Mouse (Mus musculus) gastrocnemius, adult 18-20 months (tissue): Measurements from ENCODE around the gene Kif2a. TPM values are rescaled to one million over a fixed set of nuclear protein-coding genes. Genes with fewer than 3 reads are reported as not detected.
A peak's percentile ranks its signal among the peaks of the same experiment; 100 is the strongest.

Experiments
- DNase-seq: peaks from one replicate; pipeline ENCODE4 v3.0.0; 2021; ENCODE audit warnings: low spot score
- long read RNA-seq, 2 experiments: library from polyadenylated mRNA; stranded (forward); transcript quantifications; one replicate each; pipeline ENCODE4 v2.0.0; 2021
- total RNA-seq, 2 experiments: library from RNA; stranded (reverse); gene quantifications; 2 replicates each; pipeline ENCODE4 v1.2.3; 2021

Gene Kif2a
- 10 to 100 TPM; 29.2 to 33.3 TPM for total RNA-seq
- long read RNA-seq, experiment 1, full-length matches to known transcripts: 3 of 6 reads
- long read RNA-seq, experiment 1, partial matches to known transcripts: 2 of 6 reads
- long read RNA-seq, experiment 1, other reads (novel, unspliced or antisense): 1 of 6 reads
- long read RNA-seq, experiment 2, partial matches to known transcripts: 3 of 4 reads
- long read RNA-seq, experiment 2, other reads (novel, unspliced or antisense): 0 of 4 reads

DNA sequence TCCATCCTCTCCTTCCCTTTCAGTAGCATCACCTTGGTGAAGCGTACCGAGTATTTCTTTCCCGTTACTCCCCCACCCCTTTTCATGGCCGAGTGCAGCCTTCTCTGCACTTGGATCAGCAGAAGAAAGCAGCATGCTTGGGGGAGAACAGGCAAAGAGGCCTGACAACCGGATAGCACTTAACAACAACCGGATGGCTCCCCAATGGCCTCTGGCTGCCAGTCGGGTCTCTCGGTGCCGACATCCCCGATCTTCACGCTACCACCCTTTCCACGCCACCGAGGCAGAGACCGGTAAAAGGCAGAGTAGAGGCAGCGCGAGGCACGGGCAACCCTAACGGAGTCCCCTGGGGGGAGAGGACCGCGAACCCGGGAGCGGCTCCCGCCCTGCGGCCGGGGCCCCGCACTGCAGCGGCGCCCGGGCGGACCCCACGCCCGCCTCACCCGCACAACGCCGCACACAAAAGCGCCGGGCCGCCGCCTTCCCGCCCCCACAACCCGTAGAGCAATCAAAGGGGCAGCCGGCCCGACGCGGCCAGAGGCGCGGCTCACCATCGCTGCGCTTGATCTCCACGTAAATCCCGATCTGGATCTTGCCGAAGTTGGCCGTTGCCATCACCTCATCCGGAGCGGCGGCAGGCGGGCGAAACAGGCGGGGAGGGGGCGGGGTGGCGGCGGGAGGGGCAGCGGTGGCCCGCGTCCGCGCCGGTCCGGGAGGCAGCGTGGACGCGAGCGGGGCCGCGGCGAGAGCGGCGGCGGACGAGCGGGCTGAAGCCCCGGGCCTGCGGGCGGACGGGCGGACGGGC is at the start of gene Kif2a:
TSS of gene Kif2a (minus strand) at position 666 of the 805 bp plus-strand sequence.
- DNase-seq: peak; percentile 34

DNA sequence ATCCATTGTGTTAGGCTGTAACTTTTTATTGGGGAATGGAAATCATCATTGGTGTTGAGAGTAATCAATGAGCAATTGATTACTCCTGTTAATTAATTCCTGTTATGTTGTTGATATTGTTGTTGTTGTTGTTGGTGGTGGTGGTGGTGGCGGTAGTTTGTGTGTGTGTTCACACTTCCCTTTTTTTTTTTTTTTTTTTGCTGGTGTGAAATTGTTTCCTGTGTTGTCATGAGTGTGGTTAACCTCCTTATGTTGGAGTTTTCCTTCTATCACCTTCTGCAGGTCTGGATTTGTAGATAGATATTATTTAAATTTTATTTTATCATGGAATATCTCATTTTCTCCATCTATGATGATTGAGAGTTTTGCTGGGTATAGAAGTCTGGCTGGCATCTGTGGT is 47.1 kb upstream of the Kif2a start:
- DNase-seq: no peak

DNA sequence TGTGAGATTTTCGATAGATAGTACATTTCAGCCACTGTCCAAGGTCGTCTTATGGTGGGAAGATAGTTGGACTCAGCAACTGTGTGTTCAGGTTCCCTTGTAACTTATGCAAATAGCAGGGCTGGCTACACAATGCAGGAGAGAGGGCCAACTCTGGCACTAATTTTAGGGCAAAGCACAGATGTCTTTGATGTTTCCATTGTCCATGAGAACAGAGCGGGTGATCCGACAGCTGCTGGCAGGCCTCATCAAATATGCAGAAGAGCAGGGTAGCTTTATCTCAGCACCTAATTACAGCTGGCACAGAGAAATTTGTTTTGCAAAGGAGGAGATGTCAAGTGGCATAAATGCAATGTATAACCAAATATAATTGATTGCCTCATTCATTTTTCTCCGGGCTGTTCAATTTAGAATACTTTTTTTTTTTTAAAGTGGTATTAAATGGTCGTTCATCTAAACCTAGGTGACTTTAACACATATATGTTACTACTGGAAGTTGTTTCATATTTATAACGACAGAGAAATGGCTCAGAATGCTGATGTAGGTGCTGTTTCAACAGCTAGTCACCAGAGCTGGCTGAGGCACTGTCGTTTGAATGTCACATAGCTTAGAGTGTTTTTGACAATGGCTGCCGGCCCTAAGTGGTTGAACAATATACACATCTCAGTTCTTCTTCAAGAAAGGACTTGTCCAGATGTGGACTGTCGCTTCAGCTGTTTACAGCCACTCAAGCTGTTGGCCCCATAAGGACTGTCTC is 43.4 kb upstream of the Kif2a start:
- DNase-seq: no peak

DNA sequence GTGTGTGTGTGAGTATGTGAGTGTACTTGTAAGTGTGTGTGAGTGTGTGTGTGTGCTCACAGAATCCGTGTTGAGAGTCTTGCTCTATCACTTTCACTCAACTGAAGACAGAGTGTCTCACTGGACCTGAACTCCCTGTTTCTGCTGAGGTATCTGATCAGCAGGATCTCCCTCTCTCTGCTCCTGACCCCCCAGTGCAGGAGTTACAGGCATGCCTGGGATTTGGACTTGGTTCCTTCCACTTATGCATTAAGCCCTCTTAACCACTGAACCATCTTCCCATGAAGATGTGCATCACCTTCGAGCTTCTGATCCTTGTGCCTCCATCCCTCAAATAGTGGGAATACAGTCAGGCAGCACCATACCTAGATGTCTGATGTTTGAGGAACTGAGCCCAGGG is 42.3 kb upstream of the Kif2a start:
- DNase-seq: no peak

DNA sequence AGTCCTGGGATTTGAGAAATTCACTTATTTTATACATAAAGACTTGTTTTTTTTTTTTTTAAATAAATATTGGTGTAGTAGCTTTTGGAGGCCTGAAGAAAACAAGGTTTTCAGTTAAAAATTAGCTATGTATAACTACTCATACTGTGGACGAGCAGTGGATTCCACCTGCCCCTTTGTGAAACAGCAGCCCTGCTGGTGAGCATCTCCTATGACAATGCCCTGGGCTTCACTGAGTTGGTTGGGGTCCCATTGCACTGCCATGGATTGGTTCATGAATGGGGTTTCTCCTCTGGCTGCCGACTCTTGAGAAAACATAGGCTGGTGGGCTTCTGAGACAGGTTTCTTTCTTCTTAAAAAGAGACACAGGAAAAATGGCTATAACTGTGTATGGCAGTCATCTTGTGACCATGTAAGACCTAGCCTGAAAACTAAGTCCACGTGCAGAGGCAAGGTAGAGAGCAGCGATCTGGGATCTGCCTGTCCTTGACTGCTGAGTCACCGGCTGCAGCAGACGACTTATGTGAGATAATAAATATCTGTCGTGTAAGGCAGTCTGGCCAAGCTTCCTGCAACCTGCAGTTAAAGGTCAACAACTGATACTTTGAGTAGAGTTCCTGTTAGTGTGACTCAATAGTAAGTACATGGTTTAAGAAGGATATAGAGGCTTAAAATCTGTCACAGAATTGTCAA is 41.3 kb upstream of the Kif2a start:
- no peak for DNase-seq

DNA sequence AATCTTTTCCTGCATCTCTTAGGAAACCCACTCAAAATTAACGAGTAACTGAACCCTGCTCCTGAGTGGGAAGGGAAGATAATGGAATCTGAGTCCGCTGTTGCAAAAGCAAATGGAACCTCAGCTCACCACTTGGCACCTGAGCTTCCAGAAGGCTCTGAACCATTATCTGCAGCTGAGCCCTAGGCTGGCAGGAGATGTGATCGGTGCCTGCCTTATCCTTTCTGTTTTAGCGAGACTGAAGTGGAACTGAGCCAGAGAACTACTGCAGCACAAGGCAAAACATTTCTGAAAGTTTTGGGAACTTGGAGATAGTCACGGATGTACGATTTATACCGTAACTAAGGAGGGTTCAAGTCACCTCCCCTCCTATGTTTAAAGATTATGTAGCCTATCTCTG is 38.2 kb upstream of the Kif2a start:
- no peak for DNase-seq

DNA sequence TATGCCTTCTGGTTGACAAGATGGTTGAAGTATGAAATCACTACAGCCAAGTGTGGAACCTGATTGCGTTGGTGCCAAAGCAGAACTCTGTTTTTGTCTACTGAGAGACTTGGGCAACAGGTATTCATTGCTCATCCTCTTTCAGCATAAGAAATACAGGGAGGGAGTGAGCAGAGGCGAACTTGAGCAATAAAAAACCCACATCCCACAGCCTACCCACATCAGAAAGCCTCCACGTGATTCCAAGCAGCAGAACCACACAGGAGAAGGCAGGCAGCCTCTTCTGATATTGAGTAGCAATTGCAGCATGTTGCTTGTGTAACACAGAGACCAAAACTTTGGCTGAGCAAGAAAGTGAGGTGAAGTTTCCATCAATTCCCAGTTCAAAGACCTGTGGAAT is 37.5 kb upstream of the Kif2a start:
- no peak for DNase-seq

DNA sequence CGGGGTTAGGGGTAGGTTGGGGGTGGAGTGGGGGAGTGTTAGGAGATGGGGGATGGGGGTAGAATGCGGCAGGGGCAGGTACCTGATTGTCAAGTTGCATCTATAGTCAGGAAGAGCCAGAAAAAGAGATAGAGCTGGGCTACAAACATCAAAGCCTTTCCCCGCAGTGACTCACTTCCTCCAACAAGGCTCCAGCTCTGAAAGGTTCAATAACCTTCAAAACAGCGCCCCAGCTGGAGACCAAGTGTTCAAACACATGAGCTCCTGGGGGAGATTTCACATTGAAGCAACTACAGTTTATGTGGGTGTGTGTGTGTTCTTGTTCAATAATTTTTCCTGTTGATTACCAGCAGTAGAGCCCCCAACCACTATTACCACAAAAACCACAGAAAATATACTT is 34.4 kb upstream of the Kif2a start:
- no peak for DNase-seq

DNA sequence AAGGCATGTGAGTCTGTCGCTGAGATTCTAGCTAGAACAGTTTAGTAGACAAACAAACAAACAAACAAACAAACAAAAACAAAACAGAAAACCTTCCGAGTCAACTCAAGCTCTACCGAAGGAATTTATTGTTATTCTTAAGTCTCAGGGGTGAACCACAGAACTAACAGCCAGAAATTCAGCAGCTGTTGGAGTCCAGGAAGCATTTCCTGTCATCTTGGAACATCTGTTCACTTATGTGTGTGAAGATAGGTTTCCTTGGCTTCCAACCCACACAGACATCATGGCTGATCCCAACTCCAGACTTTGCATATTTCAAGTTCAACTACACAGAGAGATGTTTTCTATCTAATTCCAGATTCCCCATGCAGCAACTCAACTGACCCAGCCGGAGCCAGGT is 32.6 kb upstream of the Kif2a start:
- no peak for DNase-seq

DNA sequence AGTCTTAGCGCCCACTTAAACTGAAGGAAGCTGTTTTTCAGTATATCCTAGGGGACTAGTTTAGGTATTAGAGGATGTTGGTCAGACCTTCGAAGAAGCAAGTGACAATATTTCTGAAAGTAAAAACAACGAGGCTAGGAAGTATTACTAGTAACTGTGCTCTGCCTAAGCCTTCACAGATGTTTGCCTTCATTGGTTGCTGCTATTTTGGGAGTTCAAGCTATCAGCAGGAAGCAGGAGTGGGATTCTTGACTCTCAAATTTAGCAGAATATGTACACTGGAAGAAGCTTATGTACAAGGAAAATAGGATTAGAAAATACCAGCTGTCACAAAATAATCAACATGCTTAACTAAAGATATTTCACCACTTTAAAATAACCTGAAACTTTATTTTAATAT is 29.4 kb upstream of the Kif2a start:
- no peak for DNase-seq

DNA sequence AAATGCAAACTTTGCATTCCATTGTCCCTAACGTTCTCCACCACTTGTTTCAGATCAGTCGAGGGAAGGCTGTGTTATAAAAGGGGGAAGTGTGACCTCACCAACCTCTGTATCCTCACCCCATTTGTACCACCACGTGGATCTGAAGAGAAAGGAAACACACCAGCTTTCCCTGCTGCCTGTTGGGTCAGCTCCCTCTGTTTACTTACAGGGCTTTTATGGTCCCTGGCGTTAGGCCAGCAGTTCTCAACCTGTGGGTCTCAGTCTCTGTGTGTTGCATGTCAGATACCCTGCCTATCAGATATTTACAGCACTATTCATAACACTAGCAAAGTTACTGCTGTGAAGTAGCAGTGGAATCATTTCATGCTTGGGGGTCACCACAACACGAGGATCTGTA is 22.3 kb upstream of the Kif2a start:
- DNase-seq: no peak

DNA sequence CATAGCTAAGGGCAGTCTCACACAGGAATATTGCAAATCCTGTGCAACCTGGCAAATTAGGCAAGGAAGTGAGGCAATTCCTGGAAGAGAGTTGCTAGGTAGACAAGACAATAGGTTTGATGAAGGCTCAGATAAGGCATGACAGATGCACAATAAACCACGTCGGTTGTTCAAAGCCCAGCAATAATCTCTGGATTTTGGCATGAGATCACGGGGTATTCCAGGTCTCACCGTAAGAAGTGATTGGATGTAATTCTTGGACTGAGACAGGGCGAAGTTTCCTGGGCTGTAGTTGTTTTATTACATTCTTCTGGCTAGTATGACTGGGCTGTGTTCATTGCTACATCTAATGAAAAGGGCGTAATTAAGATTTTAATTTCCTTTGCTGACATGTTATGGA is 20.6 kb upstream of the Kif2a start:
- no peak for DNase-seq

DNA sequence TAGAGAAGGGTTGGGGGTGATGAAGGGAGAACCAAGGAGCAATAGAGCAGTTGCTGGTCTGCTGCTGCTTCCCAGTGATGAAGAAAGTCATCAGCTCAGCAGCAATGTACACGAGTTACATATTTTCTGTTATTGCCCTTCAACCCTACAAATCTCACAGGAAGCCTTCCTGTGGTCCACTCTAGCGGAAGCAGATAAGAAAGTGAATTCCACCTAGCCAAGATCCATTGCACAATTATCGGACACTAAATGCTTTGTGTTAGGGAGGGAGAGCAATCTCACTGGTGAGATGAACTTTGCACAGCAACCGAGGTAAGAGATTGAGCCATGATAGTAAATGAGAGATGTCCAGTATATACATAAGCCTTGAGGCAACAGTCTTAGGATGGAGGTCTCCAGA is 17.6 kb upstream of the Kif2a start:
- DNase-seq: no peak

DNA sequence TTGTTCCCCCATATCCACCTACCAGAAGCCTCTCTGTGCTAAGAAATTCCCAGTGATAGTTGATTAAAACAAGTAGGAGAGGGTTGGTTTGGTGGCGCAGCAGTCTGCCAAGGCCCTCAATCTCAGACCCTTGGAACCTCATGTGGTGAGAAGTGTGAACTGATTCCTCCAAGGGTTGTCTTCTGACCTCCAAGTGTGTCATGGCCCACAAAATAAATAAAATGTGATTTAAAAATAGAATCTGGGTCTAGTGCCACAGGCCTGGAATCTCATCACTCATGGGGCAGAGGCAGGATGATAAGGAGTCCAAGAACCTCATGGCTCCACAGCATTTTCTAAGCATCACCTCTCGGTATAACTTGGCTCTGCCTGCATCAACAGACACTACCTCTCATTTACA is 16.4 kb upstream of the Kif2a start:
- DNase-seq: no peak

DNA sequence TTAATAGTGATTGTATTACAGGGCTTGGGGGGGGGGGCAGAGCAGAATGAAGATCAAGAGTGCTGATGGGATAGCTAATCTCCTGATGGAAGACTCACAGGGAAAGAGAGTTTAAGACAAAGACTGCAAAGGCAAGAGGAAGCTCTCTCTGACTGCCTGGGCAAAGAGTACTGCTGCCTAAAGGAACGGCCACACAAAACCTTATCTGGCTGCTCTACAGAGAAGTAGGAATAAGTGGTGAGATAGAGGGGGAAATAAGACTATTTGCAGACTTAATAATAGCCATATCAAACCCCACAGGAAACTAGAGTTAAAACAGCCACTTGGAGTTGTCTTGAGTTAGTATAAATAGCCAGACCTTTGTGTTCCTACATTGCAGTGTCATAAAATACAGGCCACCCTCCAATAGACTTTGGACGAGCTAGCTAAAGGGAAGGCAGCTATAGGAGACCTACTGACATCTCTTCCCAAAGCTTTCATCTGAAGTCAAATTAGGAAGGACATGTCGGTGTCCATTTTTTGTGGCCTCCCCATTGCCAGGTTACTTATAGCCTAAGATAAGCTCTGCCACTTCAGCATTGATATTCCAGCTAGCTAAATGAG is 13.7 kb upstream of the Kif2a start:
- DNase-seq: no peak

DNA sequence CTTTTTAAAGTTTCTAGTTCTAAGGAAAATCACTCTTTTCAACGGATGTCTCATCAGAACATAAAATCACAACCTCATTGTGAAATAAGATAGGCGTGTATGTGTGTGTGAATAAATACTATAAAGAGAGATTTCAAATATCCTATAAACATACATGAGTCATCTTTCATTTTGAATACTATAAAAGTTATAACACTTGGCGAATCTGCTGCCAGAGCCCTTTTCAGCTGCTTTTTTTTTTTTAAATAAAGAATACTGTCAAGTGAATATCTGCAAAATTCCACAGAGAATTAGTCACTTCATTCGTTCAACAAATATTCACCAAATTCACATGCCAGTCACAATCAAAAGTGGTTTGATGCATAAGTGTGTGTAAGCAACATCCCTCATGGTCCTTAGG is 13.2 kb upstream of the Kif2a start:
- no peak for DNase-seq

DNA sequence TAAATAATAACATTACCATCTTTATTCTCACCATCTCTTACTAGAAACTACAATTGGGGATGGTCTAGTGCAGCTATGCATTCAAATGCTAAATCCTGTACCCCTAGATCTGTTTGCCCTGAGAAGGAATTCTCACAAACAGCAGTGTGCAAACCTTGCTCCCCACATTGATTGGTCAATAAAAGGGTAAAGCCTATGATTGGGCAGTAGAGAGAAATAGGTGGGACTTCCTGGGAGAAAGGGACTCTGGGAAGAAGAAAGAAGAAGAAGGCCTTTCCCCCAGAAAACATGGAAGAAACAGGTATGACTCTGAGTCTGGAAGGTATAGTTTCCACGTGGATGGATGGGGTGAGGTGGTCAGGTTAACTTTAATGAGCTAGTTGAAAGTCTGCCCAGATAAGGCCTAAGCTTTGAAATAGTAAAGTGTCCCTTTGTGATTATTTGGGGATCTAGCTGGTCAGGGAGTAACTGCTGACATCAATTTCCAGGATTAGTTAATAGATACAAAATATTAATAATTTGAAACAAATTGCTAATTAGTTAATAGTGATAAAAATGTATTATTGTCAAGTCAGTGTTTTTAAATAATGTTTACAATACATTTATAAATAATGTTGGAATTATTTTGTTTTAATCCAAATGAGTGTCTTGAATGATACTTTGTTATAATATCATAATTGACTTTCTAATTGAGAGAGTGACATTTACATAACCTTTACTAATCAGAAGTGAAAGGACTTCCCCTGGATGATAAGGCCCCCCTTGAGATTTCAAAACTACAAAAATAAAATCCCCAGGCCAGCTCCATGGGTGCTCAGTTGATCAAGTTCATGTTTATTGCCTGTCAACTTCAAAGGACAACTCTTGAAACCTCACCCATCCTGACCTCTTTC is 12.3 kb upstream of the Kif2a start:
- no peak for DNase-seq

DNA sequence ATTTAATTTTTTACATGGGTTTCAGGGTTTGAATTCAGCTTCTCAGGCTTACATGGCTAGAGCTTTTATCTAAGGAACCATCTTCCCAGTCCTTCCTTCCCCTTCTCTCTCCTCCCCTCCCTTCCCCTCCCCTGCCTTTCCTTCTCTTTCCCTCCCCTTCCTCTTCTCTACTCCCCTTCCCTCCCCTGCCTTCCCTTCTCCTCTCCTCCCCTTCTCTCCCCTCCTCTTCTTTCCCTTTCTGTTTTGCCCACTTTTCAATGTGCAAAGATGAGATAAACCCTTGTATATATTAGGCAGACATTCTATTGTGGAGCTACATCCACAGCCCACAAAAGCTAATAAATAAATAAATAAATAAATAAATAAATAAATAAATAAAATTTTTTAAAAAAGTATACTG is 9.3 kb upstream of the Kif2a start:
- no peak for DNase-seq

DNA sequence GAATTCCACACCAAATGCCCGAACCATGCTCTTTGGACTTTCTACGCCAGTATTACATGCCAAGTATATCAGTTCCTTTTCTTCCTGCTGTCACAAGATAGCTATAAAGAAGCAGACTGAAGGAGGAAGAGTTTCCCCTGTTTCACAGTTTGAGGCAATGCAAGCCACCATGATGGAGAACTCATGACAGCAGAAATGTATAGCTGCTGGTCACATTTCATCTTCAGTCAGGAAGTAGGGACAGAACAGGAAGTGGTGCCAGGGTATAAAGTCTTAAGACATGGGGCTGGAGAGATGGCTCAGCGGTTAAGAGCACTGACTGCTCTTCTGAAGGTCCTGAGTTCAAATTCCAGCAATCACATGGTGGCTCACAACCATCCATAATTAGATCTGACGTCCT is 5.3 kb upstream of the Kif2a start:
- DNase-seq: no peak

DNA sequence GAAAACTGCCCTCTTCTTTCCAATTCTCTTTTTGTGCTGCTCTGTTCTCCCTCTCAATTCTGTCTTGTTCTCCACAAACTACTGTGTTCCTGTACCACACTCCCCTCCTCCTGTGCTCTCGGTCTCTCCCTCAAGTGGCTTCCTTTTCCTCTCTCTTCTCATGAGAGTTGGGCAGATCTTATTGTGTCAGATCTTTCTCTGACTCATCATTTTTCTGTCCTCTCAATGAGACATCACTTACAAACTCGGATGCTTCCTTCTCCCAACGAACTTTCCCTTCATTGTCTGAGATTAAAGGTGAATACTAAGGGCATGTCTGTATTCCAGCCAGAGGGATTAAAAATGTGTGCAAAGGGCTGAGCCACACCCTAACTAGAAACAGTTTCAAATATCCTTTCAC is 3.7 kb upstream of the Kif2a start:
- DNase-seq: no peak
